Mouse (Mus musculus): ENCODE data around the gene Pth1r. TPM values are rescaled to one million over a fixed set of nuclear protein-coding genes. Genes with fewer than 3 reads are reported as not detected.

The Pth1r gene
- polyA plus RNA-seq, 1 experiment from 2014 or later: 16.4 TPM

- no peaks in the 10 kb centered on the region for H3K27me3 ChIP-seq (replicated peaks; ENCODE audit: control insufficient read depth, insufficient read depth, low read length)
- H3K9me3 ChIP-seq (ENCODE audit: control insufficient read depth, low read length): no peaks in the 10 kb centered on the region
- no peak for ATAC-seq
- 57% methylated on average over 1 of the region's 1 CpGs for WGBS
- H3K4me2 ChIP-seq (ENCODE audit: low read depth, low read length): no peak overlapping the region
- H3K4me3 ChIP-seq (ENCODE audit: low read length): no peak overlapping the region
- peaks cover 2% of the 10 kb centered on the region; the same call in 1 of the 2 replicates for H3K36me3 ChIP-seq (ENCODE audit: control insufficient read depth, insufficient read depth, low read length)
- peaks cover 14% of the 10 kb centered on the region for H3K4me1 ChIP-seq (ENCODE audit: control insufficient read depth, insufficient read depth, low read length)
- no peak overlapping the region for H3K27ac ChIP-seq (ENCODE audit: low read length)
- H3K9ac ChIP-seq (ENCODE audit: low read depth, low read length): no peak overlapping the region
These were observed 31.5 kb downstream of the Pth1r start for GRCm38 (mm10) chr9:110715426-110715825.

- Histone ChIP-seq H3K4me3 (ENCODE audit: low read length) (no peak overlapping the region), H3K9me3 (ENCODE audit: control insufficient read depth, low read length) (no peaks in the 10 kb centered on the region), H3K9ac (ENCODE audit: low read depth, low read length) (no peak overlapping the region), H3K27me3 (replicated peaks; ENCODE audit: control insufficient read depth, insufficient read depth, low read length) (no peaks in the 10 kb centered on the region), H3K27ac (ENCODE audit: low read length) (no peak overlapping the region), H3K4me1 (ENCODE audit: control insufficient read depth, insufficient read depth, low read length) (peaks cover 19% of the 10 kb centered on the region), H3K36me3 (ENCODE audit: control insufficient read depth, insufficient read depth, low read length) (peaks cover 2% of the 10 kb centered on the region; the same call in 1 of the 2 replicates), H3K4me2 (ENCODE audit: low read depth, low read length) (no peak overlapping the region)
- WGBS: 29% methylated on average over 1 of the region's 1 CpGs
- ATAC-seq: peak; percentile 51
These were observed 33.6 kb downstream of the Pth1r start for GRCm38 (mm10) chr9:110713389-110713788.

GRCm38 (mm10) chr9:110712545-110712944, 34.4 kb downstream of the Pth1r start:
- WGBS: 64% methylated on average over 4 of the region's 4 CpGs

GRCm38 (mm10) chr9:110711996-110712395, 34.9 kb downstream of the Pth1r start:
- H3K4me1 ChIP-seq (ENCODE audit: control insufficient read depth, insufficient read depth, low read length): peaks cover 23% of the 10 kb centered on the region
- H3K27me3 ChIP-seq (replicated peaks; ENCODE audit: control insufficient read depth, insufficient read depth, low read length): no peaks in the 10 kb centered on the region
- no peaks in the 10 kb centered on the region for H3K9me3 ChIP-seq (ENCODE audit: control insufficient read depth, low read length)
- H3K4me3 ChIP-seq (ENCODE audit: low read length): no peak overlapping the region
- peaks cover 2% of the 10 kb centered on the region; the same call in 1 of the 2 replicates for H3K36me3 ChIP-seq (ENCODE audit: control insufficient read depth, insufficient read depth, low read length)
- WGBS: 83% methylated on average over 6 of the region's 6 CpGs
- peak overlapping the region; percentile 40; the same call in 1 of the 2 replicates for H3K27ac ChIP-seq (ENCODE audit: low read length)
- H3K9ac ChIP-seq (ENCODE audit: low read depth, low read length): no peak overlapping the region
- H3K4me2 ChIP-seq (ENCODE audit: low read depth, low read length): no peak overlapping the region
- ATAC-seq: no peak

More at GRCm38 (mm10) chr9:110712545-110712944, 34.4 kb downstream of the Pth1r start:
- peaks cover 23% of the 10 kb centered on the region for H3K4me1 ChIP-seq (ENCODE audit: control insufficient read depth, insufficient read depth, low read length)
- no peak for ATAC-seq
- H3K27me3 ChIP-seq (replicated peaks; ENCODE audit: control insufficient read depth, insufficient read depth, low read length): no peaks in the 10 kb centered on the region
- no peak overlapping the region for H3K9ac ChIP-seq (ENCODE audit: low read depth, low read length)
- H3K4me3 ChIP-seq (ENCODE audit: low read length): no peak overlapping the region
- H3K36me3 ChIP-seq (ENCODE audit: control insufficient read depth, insufficient read depth, low read length): peaks cover 2% of the 10 kb centered on the region; the same call in 1 of the 2 replicates
- no peak overlapping the region for H3K4me2 ChIP-seq (ENCODE audit: low read depth, low read length)
- peak overlapping the region; percentile 39; the same call in 1 of the 2 replicates for H3K27ac ChIP-seq (ENCODE audit: low read length)
- H3K9me3 ChIP-seq (ENCODE audit: control insufficient read depth, low read length): no peaks in the 10 kb centered on the region

- 85% methylated on average over 1 of the region's 1 CpGs for WGBS
- Histone ChIP-seq H3K9me3 (ENCODE audit: control insufficient read depth, low read length) (no peaks in the 10 kb centered on the region), H3K4me2 (ENCODE audit: low read depth, low read length) (no peak overlapping the region)
These were observed 35.4 kb downstream of the Pth1r start for GRCm38 (mm10) chr9:110711532-110711931.

GRCm38 (mm10) chr9:110709640-110710258, 37.2 kb downstream of the Pth1r start:
- peaks cover 3% of the 10 kb centered on the region; the same call in 1 of the 2 replicates for H3K36me3 ChIP-seq (ENCODE audit: control insufficient read depth, insufficient read depth, low read length)
- H3K27ac ChIP-seq (ENCODE audit: low read length): peak overlapping the region; percentile 5; the same call in 1 of the 2 replicates
- peak overlapping the region; percentile 51 for H3K4me2 ChIP-seq (ENCODE audit: low read depth, low read length)
- H3K9ac ChIP-seq (ENCODE audit: low read depth, low read length): peak overlapping the region; percentile 71
- H3K4me3 ChIP-seq (ENCODE audit: low read length): peak overlapping the region; percentile 43
- H3K9me3 ChIP-seq (ENCODE audit: control insufficient read depth, low read length): no peaks in the 10 kb centered on the region
- H3K4me1 ChIP-seq (ENCODE audit: control insufficient read depth, insufficient read depth, low read length): peaks cover 23% of the 10 kb centered on the region
- no peaks in the 10 kb centered on the region for H3K27me3 ChIP-seq (replicated peaks; ENCODE audit: control insufficient read depth, insufficient read depth, low read length)
- WGBS: 25% methylated on average over 5 of the region's 5 CpGs
- peak; percentile 80 for ATAC-seq

More at GRCm38 (mm10) chr9:110711532-110711931, 35.4 kb downstream of the Pth1r start:
- H3K27me3 ChIP-seq (replicated peaks; ENCODE audit: control insufficient read depth, insufficient read depth, low read length): no peaks in the 10 kb centered on the region
- H3K4me1 ChIP-seq (ENCODE audit: control insufficient read depth, insufficient read depth, low read length): peaks cover 23% of the 10 kb centered on the region
- no peak overlapping the region for H3K4me3 ChIP-seq (ENCODE audit: low read length)
- peaks cover 2% of the 10 kb centered on the region; the same call in 1 of the 2 replicates for H3K36me3 ChIP-seq (ENCODE audit: control insufficient read depth, insufficient read depth, low read length)
- H3K9ac ChIP-seq (ENCODE audit: low read depth, low read length): no peak overlapping the region
- ATAC-seq: no peak
- H3K27ac ChIP-seq (ENCODE audit: low read length): no peak overlapping the region

- 78% methylated on average over 5 of the region's 5 CpGs for WGBS
- no peak for ATAC-seq
- H3K4me2 ChIP-seq (ENCODE audit: low read depth, low read length): no peak overlapping the region
These were observed 40.2 kb downstream of the Pth1r start for GRCm38 (mm10) chr9:110706784-110707183.

GRCm38 (mm10) chr9:110703951-110704350, 43.0 kb downstream of the Pth1r start:
- no peak overlapping the region for H3K9ac ChIP-seq (ENCODE audit: low read depth, low read length)
- H3K4me2 ChIP-seq (ENCODE audit: low read depth, low read length): no peak overlapping the region
- WGBS: 64% methylated on average over 6 of the region's 6 CpGs
- H3K27ac ChIP-seq (ENCODE audit: low read length): no peak overlapping the region
- peaks cover 38% of the 10 kb centered on the region for H3K4me1 ChIP-seq (ENCODE audit: control insufficient read depth, insufficient read depth, low read length)
- no peak for ATAC-seq
- H3K36me3 ChIP-seq (ENCODE audit: control insufficient read depth, insufficient read depth, low read length): peaks cover 3% of the 10 kb centered on the region; the same call in 1 of the 2 replicates
- H3K27me3 ChIP-seq (replicated peaks; ENCODE audit: control insufficient read depth, insufficient read depth, low read length): no peaks in the 10 kb centered on the region
- H3K4me3 ChIP-seq (ENCODE audit: low read length): no peak overlapping the region
- no peaks in the 10 kb centered on the region for H3K9me3 ChIP-seq (ENCODE audit: control insufficient read depth, low read length)

More at GRCm38 (mm10) chr9:110706784-110707183, 40.2 kb downstream of the Pth1r start:
- no peak overlapping the region for H3K27ac ChIP-seq (ENCODE audit: low read length)
- no peaks in the 10 kb centered on the region for H3K9me3 ChIP-seq (ENCODE audit: control insufficient read depth, low read length)
- H3K4me1 ChIP-seq (ENCODE audit: control insufficient read depth, insufficient read depth, low read length): peaks cover 27% of the 10 kb centered on the region
- H3K9ac ChIP-seq (ENCODE audit: low read depth, low read length): no peak overlapping the region
- no peak overlapping the region for H3K4me3 ChIP-seq (ENCODE audit: low read length)
- peaks cover 5% of the 10 kb centered on the region; the same call in 1 of the 2 replicates for H3K36me3 ChIP-seq (ENCODE audit: control insufficient read depth, insufficient read depth, low read length)
- H3K27me3 ChIP-seq (replicated peaks; ENCODE audit: control insufficient read depth, insufficient read depth, low read length): no peaks in the 10 kb centered on the region

- Histone ChIP-seq H3K9me3 (ENCODE audit: control insufficient read depth, low read length) (no peaks in the 10 kb centered on the region), H3K27me3 (replicated peaks; ENCODE audit: control insufficient read depth, insufficient read depth, low read length) (no peaks in the 10 kb centered on the region), H3K9ac (ENCODE audit: low read depth, low read length) (peak overlapping the region; percentile 15; the same call in 1 of the 2 replicates), H3K4me3 (ENCODE audit: low read length) (no peak overlapping the region), H3K27ac (ENCODE audit: low read length) (peak overlapping the region; percentile 47; the same call in 1 of the 2 replicates), H3K4me1 (ENCODE audit: control insufficient read depth, insufficient read depth, low read length) (peaks cover 31% of the 10 kb centered on the region), H3K4me2 (ENCODE audit: low read depth, low read length) (no peak overlapping the region), H3K36me3 (ENCODE audit: control insufficient read depth, insufficient read depth, low read length) (peaks cover 3% of the 10 kb centered on the region; the same call in 1 of the 2 replicates)
- ATAC-seq: no peak
- WGBS: 64% methylated on average over 1 of the region's 1 CpGs
These were observed 44.1 kb downstream of the Pth1r start for GRCm38 (mm10) chr9:110702848-110703247.
